Mouse (Mus musculus): ENCODE results near the gene Ccsap. TPM values are rescaled to one million over a fixed set of nuclear protein-coding genes. Genes with fewer than 3 reads are reported as not detected.
"Not testable (repeated sequence)": the region's sequence is repeated elsewhere in the genome, so short reads cannot be mapped to it uniquely, and the experiment has no call there.

The Ccsap gene
- total RNA-seq, 1 experiment from 2014 or later: 8.5 TPM

GRCm38 (mm10) chr8:123813173-123813891 is 46.7 kb downstream of the Ccsap start:
- no peak for ATAC-seq (ENCODE audit: extremely low read depth, insufficient number of reproducible peaks, low FRiP score, poor library complexity, severe bottlenecking)

- ATAC-seq (ENCODE audit: extremely low read depth, insufficient number of reproducible peaks, low FRiP score, poor library complexity, severe bottlenecking): no peak
These were observed 47.8 kb downstream of the Ccsap start for GRCm38 (mm10) chr8:123812227-123812626.

GRCm38 (mm10) chr8:123809342-123809741 is 50.7 kb downstream of the Ccsap start:
- ATAC-seq (ENCODE audit: extremely low read depth, insufficient number of reproducible peaks, low FRiP score, poor library complexity, severe bottlenecking): not testable (repeated sequence)

GRCm38 (mm10) chr8:123808671-123809070 is 51.3 kb downstream of the Ccsap start:
- ATAC-seq (ENCODE audit: extremely low read depth, insufficient number of reproducible peaks, low FRiP score, poor library complexity, severe bottlenecking): no peak

GRCm38 (mm10) chr8:123807852-123808573 is 52.0 kb downstream of the Ccsap start:
- no peak for ATAC-seq (ENCODE audit: extremely low read depth, insufficient number of reproducible peaks, low FRiP score, poor library complexity, severe bottlenecking)

GRCm38 (mm10) chr8:123807024-123807431 is 53.0 kb downstream of the Ccsap start:
- ATAC-seq (ENCODE audit: extremely low read depth, insufficient number of reproducible peaks, low FRiP score, poor library complexity, severe bottlenecking): no peak

GRCm38 (mm10) chr8:123806374-123806935 is 53.6 kb downstream of the Ccsap start:
- no peak for ATAC-seq (ENCODE audit: extremely low read depth, insufficient number of reproducible peaks, low FRiP score, poor library complexity, severe bottlenecking)

- ATAC-seq (ENCODE audit: extremely low read depth, insufficient number of reproducible peaks, low FRiP score, poor library complexity, severe bottlenecking): no peak
These were observed 54.2 kb downstream of the Ccsap start, which contains the start of gene Rab4a for GRCm38 (mm10) chr8:123805718-123806373. Rab4a (plus strand) TSS chr8:123805985.

GRCm38 (mm10) chr8:123805209-123805717 is 54.7 kb downstream of the Ccsap start:
- no peak for ATAC-seq (ENCODE audit: extremely low read depth, insufficient number of reproducible peaks, low FRiP score, poor library complexity, severe bottlenecking)

- no peak for ATAC-seq (ENCODE audit: extremely low read depth, insufficient number of reproducible peaks, low FRiP score, poor library complexity, severe bottlenecking)
These were observed 55.4 kb downstream of the Ccsap start for GRCm38 (mm10) chr8:123804586-123804985.

- ATAC-seq (ENCODE audit: extremely low read depth, insufficient number of reproducible peaks, low FRiP score, poor library complexity, severe bottlenecking): no peak
These were observed 56.4 kb downstream of the Ccsap start for GRCm38 (mm10) chr8:123803639-123804038.

GRCm38 (mm10) chr8:123801538-123801937 is 58.5 kb downstream of the Ccsap start:
- ATAC-seq (ENCODE audit: extremely low read depth, insufficient number of reproducible peaks, low FRiP score, poor library complexity, severe bottlenecking): no peak

- no peak for ATAC-seq (ENCODE audit: extremely low read depth, insufficient number of reproducible peaks, low FRiP score, poor library complexity, severe bottlenecking)
These were observed 59.1 kb downstream of the Ccsap start for GRCm38 (mm10) chr8:123800867-123801266.

- ATAC-seq (ENCODE audit: extremely low read depth, insufficient number of reproducible peaks, low FRiP score, poor library complexity, severe bottlenecking): no peak
These were observed 60.1 kb downstream of the Ccsap start for GRCm38 (mm10) chr8:123799885-123800284.

GRCm38 (mm10) chr8:123799434-123799833 is 60.6 kb downstream of the Ccsap start:
- no peak for ATAC-seq (ENCODE audit: extremely low read depth, insufficient number of reproducible peaks, low FRiP score, poor library complexity, severe bottlenecking)

GRCm38 (mm10) chr8:123797928-123798327 is 62.1 kb downstream of the Ccsap start:
- no peak for ATAC-seq (ENCODE audit: extremely low read depth, insufficient number of reproducible peaks, low FRiP score, poor library complexity, severe bottlenecking)

- no peak for ATAC-seq (ENCODE audit: extremely low read depth, insufficient number of reproducible peaks, low FRiP score, poor library complexity, severe bottlenecking)
These were observed 63.3 kb downstream of the Ccsap start for GRCm38 (mm10) chr8:123796758-123797157.

GRCm38 (mm10) chr8:123794766-123795165 is 65.2 kb downstream of the Ccsap start:
- no peak for ATAC-seq (ENCODE audit: extremely low read depth, insufficient number of reproducible peaks, low FRiP score, poor library complexity, severe bottlenecking)

GRCm38 (mm10) chr8:123793900-123794299 is 66.1 kb downstream of the Ccsap start:
- no peak for ATAC-seq (ENCODE audit: extremely low read depth, insufficient number of reproducible peaks, low FRiP score, poor library complexity, severe bottlenecking)
